Mouse (Mus musculus) induced T-regulatory cell, adult 2 months (primary cell): Measurements from ENCODE around the gene Rtl10.

Source experiments
- DNase-seq: peaks from one replicate; pipeline ENCODE4 v3.0.0-alpha.2; 2012; ENCODE audit warnings: low read depth

Rtl10 gene

DNA sequence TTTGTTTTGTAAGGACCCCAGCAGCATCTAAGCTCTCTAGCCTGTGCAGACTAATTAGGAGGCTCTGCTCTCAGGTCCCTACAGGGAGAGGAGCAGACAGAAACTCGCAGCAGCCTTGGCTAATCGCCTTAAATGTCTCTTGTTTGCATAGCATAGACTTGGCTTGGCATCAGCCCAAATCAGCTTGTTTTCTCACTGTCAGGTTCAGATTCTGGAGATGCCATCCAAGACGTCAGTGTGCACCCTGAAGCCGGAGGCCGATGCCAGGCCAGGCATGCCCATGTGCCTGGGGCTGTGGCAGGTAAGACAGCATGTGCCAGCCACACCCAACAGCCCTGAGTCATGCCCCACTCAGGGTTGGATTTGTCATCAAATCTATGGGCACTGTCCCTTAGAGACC is 49.2 kb downstream of the Rtl10 start:
- no peak for DNase-seq
